Mouse (Mus musculus) forebrain, embryonic 16.5 days (tissue): ENCODE data around the gene Zrsr1. TPM values are rescaled to one million over a fixed set of nuclear protein-coding genes. Genes with fewer than 3 reads are reported as not detected.

Source experiments
- ATAC-seq: fragments of 200-750 bp; cut with Nextera tagmentation; 2 replicates; pipeline ENCODE4 v1.8.0; 2017; ENCODE audit warnings: mild to moderate bottlenecking, moderate library complexity
- H3K27ac ChIP-seq: fragments of 300-500 bp; sonication (generic); 2 replicates; pipeline ENCODE4 v1.5.1; 2014; ENCODE audit warnings: low read length, control low read depth
- H3K27me3 ChIP-seq: fragments of 300-500 bp; sonication (generic); replicated peaks from 2 replicates; pipeline ENCODE4 v1.6.1; 2014; ENCODE audit warnings: low read length; ENCODE audit not compliant: control insufficient read depth, insufficient read depth
- H3K36me3 ChIP-seq: fragments of 300-500 bp; sonication (generic); 2 replicates; pipeline ENCODE4 v1.6.1; 2014; ENCODE audit not compliant: control insufficient read depth, insufficient read depth
- H3K4me1 ChIP-seq: fragments of 300-500 bp; sonication (generic); replicated peaks from 2 replicates; pipeline ENCODE4 v1.6.1; 2014; ENCODE audit warnings: low read length; ENCODE audit not compliant: control insufficient read depth, insufficient read depth
- H3K4me2 ChIP-seq: fragments of 300-500 bp; sonication (generic); 2 replicates; pipeline ENCODE4 v1.6.1; 2014; ENCODE audit warnings: mild to moderate bottlenecking, low read length, control low read depth
- H3K4me3 ChIP-seq: fragments of 300-500 bp; sonication (generic); replicated peaks from 2 replicates; pipeline ENCODE4 v1.5.1; 2014; ENCODE audit warnings: mild to moderate bottlenecking, low read length, control low read depth
- H3K9ac ChIP-seq: fragments of 300-500 bp; sonication (generic); replicated peaks from 2 replicates; pipeline ENCODE4 v1.6.1; 2014; ENCODE audit warnings: low read depth, low read length, control low read depth
- H3K9me3 ChIP-seq: fragments of 300-500 bp; sonication (generic); 2 replicates; pipeline ENCODE4 v1.6.1; 2016; ENCODE audit warnings: low read length; ENCODE audit not compliant: control insufficient read depth
- WGBS: fragments of 180-500 bp; shearing (Covaris S2); extraction: QIAGEN DNeasy Blood & Tissue Kit; methylation state at CpG from one replicate; pipeline ENCODE4 v1.1.7; 2014; 5-methylcytosine and 5-hydroxymethylcytosine counted together
- polyA plus RNA-seq: library from polyadenylated mRNA; unstranded; fragments of >200 nt; fragmentation: Nextera tagmentation; extraction: Ambion mirVana; gene quantifications from 2 replicates; pipeline ENCODE4 v1.2.1, GENCODE M21; 2015

The Zrsr1 gene
- polyA plus RNA-seq, 1 experiment from 2014 or later, result 6.6 TPM

DNA sequence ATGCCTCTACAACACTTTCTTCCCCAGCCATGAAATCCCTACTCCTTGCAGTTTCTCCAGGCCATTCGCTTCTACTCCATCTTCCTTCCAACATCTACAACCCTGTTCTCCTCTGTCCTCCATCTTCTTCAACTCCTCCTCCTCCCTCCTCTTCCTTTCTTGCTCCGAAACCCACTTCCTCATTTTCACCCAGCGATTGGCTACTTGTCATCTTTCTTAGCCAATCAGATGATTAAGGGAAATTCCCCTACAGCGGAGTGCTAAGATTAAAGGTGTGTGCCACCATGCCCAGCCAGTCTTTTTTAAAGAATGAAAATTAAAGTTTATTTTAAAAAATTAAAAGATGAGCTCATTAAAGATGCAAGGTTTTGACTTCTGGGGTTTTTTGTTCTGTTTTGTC lies 46.1 kb downstream of the Zrsr1 start:
- WGBS, result 92% methylated on average over 4 of the region's 4 CpGs
- H3K4me1 ChIP-seq, result no peaks in the 10 kb centered on the region

DNA sequence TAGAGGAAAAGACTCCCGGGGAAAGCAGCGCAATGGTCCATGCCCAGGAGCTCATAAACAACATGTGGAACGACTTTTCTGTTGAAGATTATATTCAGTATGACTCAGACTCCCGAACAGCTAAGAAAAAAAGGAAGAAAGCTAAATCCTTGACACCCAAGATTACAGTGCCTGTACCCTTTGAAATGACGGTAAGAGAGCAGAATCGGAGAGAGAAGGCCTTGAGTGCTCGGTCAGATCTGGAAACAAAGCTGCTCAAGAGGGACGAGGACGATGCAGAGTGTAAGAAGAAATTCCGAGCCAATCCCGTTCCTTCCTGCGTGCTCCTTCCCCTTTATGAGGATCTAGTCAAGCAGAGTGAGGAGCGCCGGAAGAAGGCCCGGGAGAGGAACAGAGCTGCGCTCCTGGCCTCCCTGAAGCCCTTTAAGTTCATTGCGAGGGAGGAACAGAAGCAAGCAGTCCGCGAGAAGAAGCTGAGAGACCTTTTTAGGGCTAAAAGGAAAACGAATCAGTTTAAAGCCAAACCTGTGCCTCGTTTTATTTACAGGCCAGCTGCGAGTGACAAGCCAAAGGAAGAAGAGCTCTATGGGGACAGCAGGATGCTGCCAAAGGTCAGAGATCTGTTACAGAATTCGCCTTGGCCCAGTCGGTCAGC lies 48.4 kb downstream of the Zrsr1 start:
- no peak overlapping the region for H3K4me2 ChIP-seq
- no peak overlapping the region for H3K9ac ChIP-seq
- no peak overlapping the region for H3K27ac ChIP-seq
- H3K9me3 ChIP-seq, result no peaks in the 10 kb centered on the region
- H3K36me3 ChIP-seq, result no peaks in the 10 kb centered on the region
- WGBS, result 72% methylated on average over 24 of the region's 24 CpGs
- no peaks in the 10 kb centered on the region for H3K4me1 ChIP-seq
- no peak for ATAC-seq
- no peak overlapping the region for H3K4me3 ChIP-seq
- no peaks in the 10 kb centered on the region for H3K27me3 ChIP-seq

More for the DNA sequence above, 46.1 kb downstream of the Zrsr1 start:
- Histone ChIP-seq H3K27ac (no peak overlapping the region), H3K9me3 (no peaks in the 10 kb centered on the region), H3K4me2 (no peak overlapping the region), H3K27me3 (no peaks in the 10 kb centered on the region), H3K36me3 (no peaks in the 10 kb centered on the region), H3K4me3 (no peak overlapping the region), H3K9ac (no peak overlapping the region)
- ATAC-seq, result no peak

DNA sequence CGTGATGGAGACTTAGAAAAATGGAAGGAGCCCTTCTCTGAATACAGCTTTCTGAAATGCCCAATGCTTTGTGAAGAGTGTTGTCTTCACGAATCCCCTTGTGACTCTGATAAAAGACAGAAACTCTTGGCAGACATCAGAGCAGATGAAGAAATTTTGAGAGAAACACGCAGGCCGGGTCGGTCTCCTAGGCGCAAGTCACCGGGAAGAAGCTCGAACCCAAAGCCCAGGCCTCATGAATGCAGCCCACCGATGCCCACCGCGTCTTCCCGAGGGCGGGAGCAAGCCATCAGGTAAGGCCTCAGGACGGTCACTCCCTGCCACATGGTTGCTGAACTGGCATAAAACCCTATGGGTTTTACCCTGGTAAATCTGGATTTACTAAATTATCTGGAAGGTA lies 49.0 kb downstream of the Zrsr1 start:
- WGBS, result 94% methylated on average over 14 of the region's 14 CpGs
- H3K4me3 ChIP-seq, result no peak overlapping the region
- H3K4me1 ChIP-seq, result no peaks in the 10 kb centered on the region
- H3K27ac ChIP-seq, result no peak overlapping the region
- H3K27me3 ChIP-seq, result no peaks in the 10 kb centered on the region
- H3K9me3 ChIP-seq, result no peaks in the 10 kb centered on the region
- no peak overlapping the region for H3K4me2 ChIP-seq
- H3K36me3 ChIP-seq, result no peaks in the 10 kb centered on the region
- H3K9ac ChIP-seq, result no peak overlapping the region
- ATAC-seq, result no peak

DNA sequence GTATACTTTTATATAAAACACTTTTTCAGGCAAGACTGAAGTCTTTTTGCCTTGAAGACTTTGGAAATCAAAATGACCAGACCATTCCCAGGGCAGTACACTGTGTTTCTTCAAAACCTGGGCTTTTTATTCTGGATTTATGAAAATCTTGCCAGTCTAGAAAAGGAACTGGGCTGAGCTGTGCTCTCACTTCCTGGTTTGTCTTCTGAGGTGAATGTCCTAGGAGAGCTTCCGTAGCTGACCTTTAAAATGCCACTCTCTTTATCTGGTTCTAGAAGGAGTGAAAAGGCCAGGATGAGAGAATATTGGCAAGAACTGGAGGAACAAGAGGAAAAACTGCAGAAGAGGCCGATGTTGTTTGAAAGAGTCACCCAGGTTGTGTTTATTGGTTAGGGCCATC lies 51.4 kb downstream of the Zrsr1 start:
- Histone ChIP-seq H3K36me3 (no peaks in the 10 kb centered on the region), H3K27ac (no peak overlapping the region), H3K9me3 (no peaks in the 10 kb centered on the region), H3K27me3 (no peaks in the 10 kb centered on the region), H3K4me1 (no peaks in the 10 kb centered on the region), H3K4me2 (no peak overlapping the region), H3K4me3 (no peak overlapping the region), H3K9ac (no peak overlapping the region)
- ATAC-seq, result no peak
- WGBS, result 97% methylated on average over 2 of the region's 2 CpGs

DNA sequence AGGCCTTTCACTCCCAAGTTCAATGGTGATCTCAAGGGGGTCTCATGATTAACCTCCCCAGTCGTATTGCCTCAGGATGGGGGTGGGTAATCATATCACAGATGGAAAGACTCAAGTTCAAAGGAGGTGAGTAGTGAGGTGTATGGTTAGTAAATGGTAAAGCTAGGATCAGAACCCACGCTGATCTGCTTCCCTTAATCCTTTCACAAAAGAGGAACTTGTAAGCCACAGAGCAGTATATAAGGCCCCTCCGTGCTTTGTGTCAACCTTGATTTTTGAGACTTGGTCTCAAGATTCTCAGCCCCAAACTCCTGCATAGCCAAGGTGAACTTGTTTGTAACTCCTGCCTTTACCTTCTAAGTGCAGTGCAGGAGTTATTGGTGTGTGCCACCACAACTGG lies 52.4 kb downstream of the Zrsr1 start:
- Histone ChIP-seq H3K27ac (no peak overlapping the region), H3K4me2 (no peak overlapping the region), H3K9ac (no peak overlapping the region), H3K4me3 (no peak overlapping the region), H3K9me3 (no peaks in the 10 kb centered on the region), H3K36me3 (no peaks in the 10 kb centered on the region), H3K27me3 (no peaks in the 10 kb centered on the region), H3K4me1 (no peaks in the 10 kb centered on the region)
- 62% methylated on average over 3 of the region's 3 CpGs for WGBS
- ATAC-seq, result no peak

Other genes with a start within 250 kb of the Zrsr1 start
- gene B3gnt2, start 111.0 kb upstream of the Zrsr1 start, polyA plus RNA-seq, result 1.1 and 3.1 TPM in 2 replicates
- 3.0 and 6.0 TPM in 2 replicates for gene Gm28048, start 10.1 kb downstream of the Zrsr1 start, polyA plus RNA-seq
- 225 and 234 TPM in 2 replicates for gene Commd1, start 10.4 kb downstream of the Zrsr1 start, polyA plus RNA-seq
- gene Cct4, start 18.5 kb downstream of the Zrsr1 start, polyA plus RNA-seq, result 335 and 378 TPM in 2 replicates
- gene Fam161a, start 35.5 kb downstream of the Zrsr1 start, polyA plus RNA-seq, result 3.6 and 3.9 TPM in 2 replicates